Mouse (Mus musculus) brain, adult 2 months (tissue): ENCODE data around the gene Tbx19.

ENCODE experiments used
- DNase-seq: peaks from one replicate; pipeline ENCODE4 v3.0.0; 2011; ENCODE audit warnings: low read depth, low spot score

The Tbx19 gene

GRCm38 (mm10) chr1:165160723-165161405, at the start of gene Tbx19:
Gene Tbx19 (minus strand): TSS chr1:165160773.
- DNase-seq: no peak

GRCm38 (mm10) chr1:165205591-165205990, 45.0 kb upstream of the Tbx19 start:
- DNase-seq: no peak

GRCm38 (mm10) chr1:165203488-165204035, 43.0 kb upstream of the Tbx19 start:
- peak; percentile 37 for DNase-seq

- DNase-seq: no peak
Measured at GRCm38 (mm10) chr1:165201445-165202012, 41.0 kb upstream of the Tbx19 start.

GRCm38 (mm10) chr1:165200748-165201147, 40.2 kb upstream of the Tbx19 start:
- DNase-seq: no peak

GRCm38 (mm10) chr1:165199639-165200038, 39.1 kb upstream of the Tbx19 start:
- no peak for DNase-seq

GRCm38 (mm10) chr1:165198951-165199350, 38.4 kb upstream of the Tbx19 start:
- no peak for DNase-seq

- no peak for DNase-seq
Measured at GRCm38 (mm10) chr1:165197875-165198274, 37.3 kb upstream of the Tbx19 start.

GRCm38 (mm10) chr1:165195396-165195960, 34.9 kb upstream of the Tbx19 start:
- DNase-seq: no peak

- DNase-seq: no peak
Measured at GRCm38 (mm10) chr1:165194662-165195013, 34.1 kb upstream of the Tbx19 start.

- peak; percentile 82 for DNase-seq
Measured at GRCm38 (mm10) chr1:165193880-165194661, 33.5 kb upstream of the Tbx19 start, which contains the start of gene Sft2d2. Gene Sft2d2 (minus strand): TSS chr1:165194438.

- DNase-seq: no peak
Measured at GRCm38 (mm10) chr1:165193426-165193825, 32.9 kb upstream of the Tbx19 start.

- no peak for DNase-seq
Measured at GRCm38 (mm10) chr1:165192714-165193264, 32.2 kb upstream of the Tbx19 start.

GRCm38 (mm10) chr1:165192102-165192501, 31.5 kb upstream of the Tbx19 start:
- no peak for DNase-seq

GRCm38 (mm10) chr1:165191611-165192010, 31.0 kb upstream of the Tbx19 start:
- DNase-seq: peak; percentile 44

- DNase-seq: peak; percentile 71
Measured at GRCm38 (mm10) chr1:165190571-165191273, 30.1 kb upstream of the Tbx19 start.

GRCm38 (mm10) chr1:165190068-165190467, 29.5 kb upstream of the Tbx19 start:
- no peak for DNase-seq

- DNase-seq: no peak
Measured at GRCm38 (mm10) chr1:165188806-165189580, 28.4 kb upstream of the Tbx19 start.

GRCm38 (mm10) chr1:165187357-165187756, 26.8 kb upstream of the Tbx19 start:
- peak; percentile 44 for DNase-seq

- DNase-seq: no peak
Measured at GRCm38 (mm10) chr1:165186491-165186890, 25.9 kb upstream of the Tbx19 start.
